Mouse (Mus musculus) small intestine, adult 2 months (tissue): ENCODE results near the gene Frk.
"Not testable (repeated sequence)": the region's sequence is repeated elsewhere in the genome, so short reads cannot be mapped to it uniquely, and the experiment has no call there.

Source experiments
- CTCF ChIP-seq: fragments of 200-500 bp; IDR thresholded peaks from 2 replicates; pipeline ENCODE4 v1.5.1; 2012; ENCODE audit warnings: low read depth, mild to moderate bottlenecking, control low read depth, inconsistent platforms, low read length, moderate library complexity, mixed read lengths; ENCODE audit not compliant: insufficient replicate concordance, insufficient read length; ENCODE audit errors: extremely low read depth
- POLR2A ChIP-seq: fragments of 200-500 bp; IDR thresholded peaks from 2 replicates; pipeline ENCODE4 v1.6.1; 2012; ENCODE audit warnings: low read depth, mild to moderate bottlenecking, control low read depth, inconsistent platforms, low read length, moderate library complexity

DNA sequence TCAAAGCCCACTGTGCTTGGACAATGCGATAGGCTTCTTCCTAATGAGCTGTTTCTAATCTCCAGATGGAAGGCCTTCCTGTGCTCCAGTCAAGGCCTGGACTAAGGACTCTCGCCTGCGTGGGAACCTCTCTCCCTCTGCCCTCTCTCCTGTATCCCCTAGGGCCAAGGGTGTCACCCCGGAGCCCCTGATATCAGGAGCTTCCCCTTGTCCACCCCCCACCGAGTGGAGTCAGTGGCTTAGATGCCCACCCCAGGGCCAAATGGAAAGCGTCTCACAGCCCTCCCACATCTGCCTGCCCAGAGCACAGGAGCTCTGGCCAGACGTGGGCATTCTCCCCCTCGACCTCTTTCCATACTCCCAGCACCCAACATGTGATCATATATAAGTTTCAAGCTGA is 137.3 kb downstream of the Frk start:
- TF ChIP-seq CTCF, POLR2A: not testable (repeated sequence)
